Mouse (Mus musculus): ENCODE measurements around the gene Hepacam2. TPM values are rescaled to one million over a fixed set of nuclear protein-coding genes. Genes with fewer than 3 reads are reported as not detected.
A peak's percentile ranks its signal among the peaks of the same experiment; 100 is the strongest.

Gene Hepacam2
- 22.2 and 25.4 TPM in 2 replicates for polyA plus RNA-seq (2015; fragmentation: Nextera tagmentation; extraction: Ambion mirVana)

GRCm38 (mm10) chr6:3498162-3498848 is at the start of gene Hepacam2, which contains the start of gene Vps50:
TSS of gene Hepacam2 (minus strand) at chr6:3498298.
TSS of gene Vps50 (plus strand) at chr6:3498382.
- 1% methylated on average over 28 of the region's 28 CpGs for WGBS
- ATAC-seq: peak; percentile 99
- H3K27me3 ChIP-seq (replicated peaks; ENCODE audit: control insufficient read depth, insufficient read depth, low read length): 0 out of 2 replicates have a peak, but pooled peaks cover 3% of the 10 kb centered on the region

GRCm38 (mm10) chr6:3544970-3545369 is 46.9 kb upstream of the Hepacam2 start:
- Histone ChIP-seq H3K9me3 (ENCODE audit: control insufficient read depth, low read length) (no peaks in the 10 kb centered on the region), H3K27ac (ENCODE audit: low read length) (no peak overlapping the region), H3K9ac (ENCODE audit: low read depth, low read length) (no peak overlapping the region), H3K27me3 (replicated peaks; ENCODE audit: control insufficient read depth, insufficient read depth, low read length) (no peaks in the 10 kb centered on the region), H3K4me1 (ENCODE audit: control insufficient read depth, insufficient read depth, low read length) (no peaks in the 10 kb centered on the region), H3K4me3 (ENCODE audit: low read length) (no peak overlapping the region), H3K36me3 (ENCODE audit: control insufficient read depth, insufficient read depth, low read length) (no peaks in the 10 kb centered on the region), H3K4me2 (ENCODE audit: low read depth, low read length) (no peak overlapping the region)
- no peak for ATAC-seq
- WGBS: 68% methylated on average over 1 of the region's 1 CpGs

More at GRCm38 (mm10) chr6:3498162-3498848, at the start of gene Hepacam2, which contains the start of gene Vps50:
- Histone ChIP-seq H3K9ac (ENCODE audit: low read depth, low read length) (peak within 1 kb of the TSS; percentile 72), H3K27ac (ENCODE audit: low read length) (no peak within 1 kb of the TSS), H3K4me2 (ENCODE audit: low read depth, low read length) (peak within 1 kb of the TSS; percentile 92), H3K9me3 (ENCODE audit: control insufficient read depth, low read length) (no peaks in the 10 kb centered on the region), H3K4me3 (ENCODE audit: low read length) (peak within 1 kb of the TSS; percentile 73), H3K36me3 (ENCODE audit: control insufficient read depth, insufficient read depth, low read length) (no peaks in the 10 kb centered on the region), H3K4me1 (ENCODE audit: control insufficient read depth, insufficient read depth, low read length) (no peaks in the 10 kb centered on the region)

- no peak overlapping the region for H3K27ac ChIP-seq (ENCODE audit: low read length)
- WGBS: 84% methylated on average over 4 of the region's 4 CpGs
- no peak for ATAC-seq
Measured at GRCm38 (mm10) chr6:3543862-3544261, 45.8 kb upstream of the Hepacam2 start.

GRCm38 (mm10) chr6:3539470-3539869 is 41.4 kb upstream of the Hepacam2 start:
- H3K9me3 ChIP-seq (ENCODE audit: control insufficient read depth, low read length): no peaks in the 10 kb centered on the region
- no peaks in the 10 kb centered on the region for H3K4me1 ChIP-seq (ENCODE audit: control insufficient read depth, insufficient read depth, low read length)
- no peak for ATAC-seq
- H3K27me3 ChIP-seq (replicated peaks; ENCODE audit: control insufficient read depth, insufficient read depth, low read length): no peaks in the 10 kb centered on the region
- H3K9ac ChIP-seq (ENCODE audit: low read depth, low read length): no peak overlapping the region
- H3K4me2 ChIP-seq (ENCODE audit: low read depth, low read length): no peak overlapping the region
- 76% methylated on average over 2 of the region's 2 CpGs for WGBS
- H3K4me3 ChIP-seq (ENCODE audit: low read length): no peak overlapping the region
- H3K27ac ChIP-seq (ENCODE audit: low read length): no peak overlapping the region
- H3K36me3 ChIP-seq (ENCODE audit: control insufficient read depth, insufficient read depth, low read length): no peaks in the 10 kb centered on the region

More at GRCm38 (mm10) chr6:3543862-3544261, 45.8 kb upstream of the Hepacam2 start:
- Histone ChIP-seq H3K9me3 (ENCODE audit: control insufficient read depth, low read length) (no peaks in the 10 kb centered on the region), H3K36me3 (ENCODE audit: control insufficient read depth, insufficient read depth, low read length) (no peaks in the 10 kb centered on the region), H3K4me1 (ENCODE audit: control insufficient read depth, insufficient read depth, low read length) (no peaks in the 10 kb centered on the region), H3K9ac (ENCODE audit: low read depth, low read length) (no peak overlapping the region), H3K27me3 (replicated peaks; ENCODE audit: control insufficient read depth, insufficient read depth, low read length) (no peaks in the 10 kb centered on the region), H3K4me3 (ENCODE audit: low read length) (no peak overlapping the region), H3K4me2 (ENCODE audit: low read depth, low read length) (no peak overlapping the region)

GRCm38 (mm10) chr6:3536048-3536447 is 38.0 kb upstream of the Hepacam2 start:
- Histone ChIP-seq H3K27ac (ENCODE audit: low read length) (no peak overlapping the region), H3K36me3 (ENCODE audit: control insufficient read depth, insufficient read depth, low read length) (no peaks in the 10 kb centered on the region), H3K4me1 (ENCODE audit: control insufficient read depth, insufficient read depth, low read length) (no peaks in the 10 kb centered on the region), H3K9ac (ENCODE audit: low read depth, low read length) (no peak overlapping the region), H3K4me3 (ENCODE audit: low read length) (no peak overlapping the region), H3K27me3 (replicated peaks; ENCODE audit: control insufficient read depth, insufficient read depth, low read length) (no peaks in the 10 kb centered on the region), H3K9me3 (ENCODE audit: control insufficient read depth, low read length) (no peaks in the 10 kb centered on the region), H3K4me2 (ENCODE audit: low read depth, low read length) (no peak overlapping the region)
- WGBS: 68% methylated on average over 1 of the region's 1 CpGs
- ATAC-seq: no peak

GRCm38 (mm10) chr6:3531445-3531844 is 33.3 kb upstream of the Hepacam2 start:
- H3K4me3 ChIP-seq (ENCODE audit: low read length): no peak overlapping the region
- H3K9me3 ChIP-seq (ENCODE audit: control insufficient read depth, low read length): no peaks in the 10 kb centered on the region
- WGBS: 80% methylated on average over 5 of the region's 5 CpGs
- no peak overlapping the region for H3K4me2 ChIP-seq (ENCODE audit: low read depth, low read length)
- no peak overlapping the region for H3K9ac ChIP-seq (ENCODE audit: low read depth, low read length)
- H3K27ac ChIP-seq (ENCODE audit: low read length): no peak overlapping the region
- H3K27me3 ChIP-seq (replicated peaks; ENCODE audit: control insufficient read depth, insufficient read depth, low read length): no peaks in the 10 kb centered on the region
- H3K4me1 ChIP-seq (ENCODE audit: control insufficient read depth, insufficient read depth, low read length): no peaks in the 10 kb centered on the region
- H3K36me3 ChIP-seq (ENCODE audit: control insufficient read depth, insufficient read depth, low read length): no peaks in the 10 kb centered on the region
- ATAC-seq: no peak

GRCm38 (mm10) chr6:3528198-3528597 is 30.1 kb upstream of the Hepacam2 start:
- Histone ChIP-seq H3K4me2 (ENCODE audit: low read depth, low read length) (no peak overlapping the region), H3K27ac (ENCODE audit: low read length) (no peak overlapping the region), H3K27me3 (replicated peaks; ENCODE audit: control insufficient read depth, insufficient read depth, low read length) (no peaks in the 10 kb centered on the region), H3K36me3 (ENCODE audit: control insufficient read depth, insufficient read depth, low read length) (no peaks in the 10 kb centered on the region), H3K4me3 (ENCODE audit: low read length) (no peak overlapping the region), H3K9ac (ENCODE audit: low read depth, low read length) (no peak overlapping the region), H3K4me1 (ENCODE audit: control insufficient read depth, insufficient read depth, low read length) (no peaks in the 10 kb centered on the region), H3K9me3 (ENCODE audit: control insufficient read depth, low read length) (no peaks in the 10 kb centered on the region)
- WGBS: 95% methylated on average over 4 of the region's 4 CpGs
- ATAC-seq: no peak

- Histone ChIP-seq H3K36me3 (ENCODE audit: control insufficient read depth, insufficient read depth, low read length) (no peaks in the 10 kb centered on the region), H3K4me1 (ENCODE audit: control insufficient read depth, insufficient read depth, low read length) (no peaks in the 10 kb centered on the region), H3K27me3 (replicated peaks; ENCODE audit: control insufficient read depth, insufficient read depth, low read length) (no peaks in the 10 kb centered on the region), H3K27ac (ENCODE audit: low read length) (no peak overlapping the region), H3K4me3 (ENCODE audit: low read length) (no peak overlapping the region), H3K9ac (ENCODE audit: low read depth, low read length) (no peak overlapping the region), H3K4me2 (ENCODE audit: low read depth, low read length) (no peak overlapping the region), H3K9me3 (ENCODE audit: control insufficient read depth, low read length) (no peaks in the 10 kb centered on the region)
- 40% methylated on average over 3 of the region's 3 CpGs for WGBS
- ATAC-seq: peak; percentile 50; the same call in 1 of the 2 replicates
Measured at GRCm38 (mm10) chr6:3512611-3513010, 14.5 kb upstream of the Hepacam2 start.

GRCm38 (mm10) chr6:3511612-3512011 is 13.5 kb upstream of the Hepacam2 start:
- Histone ChIP-seq H3K27me3 (replicated peaks; ENCODE audit: control insufficient read depth, insufficient read depth, low read length) (no peaks in the 10 kb centered on the region), H3K4me1 (ENCODE audit: control insufficient read depth, insufficient read depth, low read length) (no peaks in the 10 kb centered on the region), H3K4me2 (ENCODE audit: low read depth, low read length) (no peak overlapping the region), H3K27ac (ENCODE audit: low read length) (no peak overlapping the region), H3K9me3 (ENCODE audit: control insufficient read depth, low read length) (no peaks in the 10 kb centered on the region), H3K36me3 (ENCODE audit: control insufficient read depth, insufficient read depth, low read length) (no peaks in the 10 kb centered on the region), H3K9ac (ENCODE audit: low read depth, low read length) (no peak overlapping the region), H3K4me3 (ENCODE audit: low read length) (no peak overlapping the region)
- 59% methylated on average over 11 of the region's 11 CpGs for whole genome bisulfite sequencing
- ATAC-seq: no peak

All from intestine, embryonic 16.5 days (tissue).